Mouse (Mus musculus): ENCODE measurements around the gene Cenpb. TPM values are rescaled to one million over a fixed set of nuclear protein-coding genes. Genes with fewer than 3 reads are reported as not detected.

The Cenpb gene
- total and polyA plus RNA-seq, 2 experiments = 27.5 to 35.2 TPM

DNA sequence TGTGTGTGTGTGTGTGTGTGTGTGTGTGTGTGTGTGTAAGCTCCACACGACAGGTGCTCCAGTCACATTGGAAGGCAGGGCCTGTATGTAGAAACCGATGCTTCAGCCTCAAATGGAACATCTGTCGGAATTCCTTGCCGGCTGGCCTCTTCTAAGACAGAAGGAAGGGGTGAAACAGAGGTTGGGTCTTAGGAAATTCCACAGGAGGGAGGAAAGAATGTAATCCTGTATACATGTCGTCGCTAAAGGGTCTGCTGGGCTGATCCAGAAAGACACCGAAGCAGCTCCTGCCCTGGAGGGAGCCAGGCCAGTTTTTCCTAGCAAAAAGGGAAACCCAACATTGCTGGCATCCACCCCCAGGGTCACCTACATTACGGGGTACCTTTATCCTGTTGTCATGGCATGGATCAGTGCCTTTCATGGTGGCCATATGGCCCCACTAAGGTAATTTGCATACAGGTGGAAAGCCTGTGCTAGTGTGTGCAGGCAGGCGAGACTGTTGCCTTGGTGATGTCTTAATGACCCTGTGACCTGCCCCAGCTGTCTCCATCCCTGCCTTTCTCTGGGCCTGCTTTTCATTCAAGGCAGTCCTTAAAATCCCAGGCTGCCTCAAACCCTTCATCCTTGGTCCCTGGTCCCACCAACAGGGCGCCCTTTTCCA is 10.6 kb upstream of the Cenpb start:
- 93% methylated on average over 10 of the region's 10 CpGs for WGBS

DNA sequence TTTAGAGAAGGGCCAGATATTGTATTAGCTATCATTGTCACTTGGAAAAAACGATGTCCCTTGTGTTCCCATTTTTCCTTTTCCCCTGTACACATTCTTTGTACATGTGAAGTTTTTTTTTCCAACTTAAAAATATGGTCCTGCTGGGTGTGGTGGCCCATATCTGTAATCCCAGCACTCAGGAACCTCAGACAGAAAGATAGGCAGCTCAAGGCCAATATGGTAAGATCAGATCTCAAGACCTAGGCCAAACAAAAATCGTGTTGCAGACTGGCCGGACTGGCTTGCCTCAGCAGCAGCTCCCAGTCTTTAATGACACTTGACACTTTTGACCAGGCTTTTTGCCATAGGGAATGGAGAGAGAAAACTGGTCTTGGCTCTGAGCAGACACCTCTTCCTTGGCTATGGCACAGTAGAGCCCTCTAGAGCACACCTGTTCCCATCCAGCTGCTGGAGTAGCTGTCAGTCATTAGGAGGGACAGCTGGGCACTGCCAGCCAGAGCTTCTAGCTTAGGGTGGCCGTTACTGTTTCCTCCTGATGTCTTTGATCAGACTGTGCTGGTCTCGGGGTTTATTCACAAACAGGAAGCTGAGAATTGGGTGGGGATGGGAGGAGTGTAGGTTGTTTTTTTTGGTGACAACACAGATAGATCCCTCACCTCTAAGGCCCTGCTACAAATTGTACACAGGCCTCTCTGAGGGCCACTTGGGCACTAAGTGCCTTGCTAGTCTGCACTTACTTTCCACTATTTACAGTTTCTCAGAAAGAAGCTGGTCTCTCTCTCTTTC is 9.8 kb upstream of the Cenpb start:
- H3K9ac ChIP-seq (ENCODE audit: low read depth, low read length) = no peak overlapping the region
- H3K79me2 ChIP-seq (ENCODE audit: control insufficient read depth, insufficient read depth, low read length) = no peaks in the 10 kb centered on the region
- TF ChIP-seq POLR2A (IDR thresholded peaks at IDR 0.05; ENCODE audit: extremely low read depth, insufficient read depth, low read length) = no peak
- TF ChIP-seq CTCF (IDR thresholded peaks at IDR 0.05; ENCODE audit: low read depth, low read length) = no peak
- WGBS = 76% methylated on average over 5 of the region's 5 CpGs
- no peak for DNase-seq (ENCODE audit: extremely low read depth, low read depth, low spot score)
- no peaks in the 10 kb centered on the region for H3K36me3 ChIP-seq (ENCODE audit: control insufficient read depth, insufficient read depth, low read length)
- H3K27ac ChIP-seq (replicated peaks; ENCODE audit: insufficient read depth, low read depth, low read length) = no peak overlapping the region
- H3K4me3 ChIP-seq (ENCODE audit: insufficient read depth, low read depth, low read length) = no peak overlapping the region
- no peaks in the 10 kb centered on the region for H3K27me3 ChIP-seq (ENCODE audit: control insufficient read depth, insufficient read depth, low read length)
- peaks cover 5% of the 10 kb centered on the region for H3K4me1 ChIP-seq (ENCODE audit: control insufficient read depth, insufficient read depth, low read length)

More for the DNA sequence above, 10.6 kb upstream of the Cenpb start:
- H3K36me3 ChIP-seq (ENCODE audit: control insufficient read depth, insufficient read depth, low read length) = no peaks in the 10 kb centered on the region
- no peaks in the 10 kb centered on the region for H3K27me3 ChIP-seq (ENCODE audit: control insufficient read depth, insufficient read depth, low read length)
- no peak overlapping the region for H3K4me3 ChIP-seq (ENCODE audit: insufficient read depth, low read depth, low read length)
- no peak overlapping the region for H3K9ac ChIP-seq (ENCODE audit: low read depth, low read length)
- no peaks in the 10 kb centered on the region for H3K79me2 ChIP-seq (ENCODE audit: control insufficient read depth, insufficient read depth, low read length)
- no peak for DNase-seq (ENCODE audit: extremely low read depth, low read depth, low spot score)
- peaks cover 5% of the 10 kb centered on the region for H3K4me1 ChIP-seq (ENCODE audit: control insufficient read depth, insufficient read depth, low read length)
- no peak overlapping the region for H3K27ac ChIP-seq (replicated peaks; ENCODE audit: insufficient read depth, low read depth, low read length)
- TF ChIP-seq CTCF (IDR thresholded peaks at IDR 0.05; ENCODE audit: low read depth, low read length) = no peak
- no peak for TF ChIP-seq POLR2A (IDR thresholded peaks at IDR 0.05; ENCODE audit: extremely low read depth, insufficient read depth, low read length)

- no peak for DNase-seq (ENCODE audit: extremely low read depth, low read depth, low spot score)
- 97% methylated on average over 5 of the region's 5 CpGs for WGBS
- TF ChIP-seq POLR2A (IDR thresholded peaks at IDR 0.05; ENCODE audit: extremely low read depth, insufficient read depth, low read length) = no peak
- no peak overlapping the region for H3K27ac ChIP-seq (replicated peaks; ENCODE audit: insufficient read depth, low read depth, low read length)
- H3K27me3 ChIP-seq (ENCODE audit: control insufficient read depth, insufficient read depth, low read length) = no peaks in the 10 kb centered on the region
- no peak overlapping the region for H3K9ac ChIP-seq (ENCODE audit: low read depth, low read length)
- no peaks in the 10 kb centered on the region for H3K79me2 ChIP-seq (ENCODE audit: control insufficient read depth, insufficient read depth, low read length)
- no peak overlapping the region for H3K4me3 ChIP-seq (ENCODE audit: insufficient read depth, low read depth, low read length)
- peaks cover 5% of the 10 kb centered on the region for H3K4me1 ChIP-seq (ENCODE audit: control insufficient read depth, insufficient read depth, low read length)
- H3K36me3 ChIP-seq (ENCODE audit: control insufficient read depth, insufficient read depth, low read length) = no peaks in the 10 kb centered on the region
Observed at GRCm38 (mm10) chr2:131188311-131188710, 8.4 kb upstream of the Cenpb start.

- Histone ChIP-seq H3K4me1 (ENCODE audit: control insufficient read depth, insufficient read depth, low read length) (peaks cover 5% of the 10 kb centered on the region), H3K9ac (ENCODE audit: low read depth, low read length) (no peak overlapping the region; the same call in 1 of the 2 replicates), H3K27me3 (ENCODE audit: control insufficient read depth, insufficient read depth, low read length) (no peaks in the 10 kb centered on the region), H3K27ac (replicated peaks; ENCODE audit: insufficient read depth, low read depth, low read length) (no peak overlapping the region), H3K79me2 (ENCODE audit: control insufficient read depth, insufficient read depth, low read length) (no peaks in the 10 kb centered on the region), H3K36me3 (ENCODE audit: control insufficient read depth, insufficient read depth, low read length) (no peaks in the 10 kb centered on the region), H3K4me3 (ENCODE audit: insufficient read depth, low read depth, low read length) (no peak overlapping the region; the same call in 1 of the 2 replicates)
- TF ChIP-seq CTCF (IDR thresholded peaks at IDR 0.05; ENCODE audit: low read depth, low read length) (no peak), POLR2A (IDR thresholded peaks at IDR 0.05; ENCODE audit: extremely low read depth, insufficient read depth, low read length) (no peak)
- WGBS = 69% methylated on average over 3 of the region's 3 CpGs
- DNase-seq (ENCODE audit: extremely low read depth, low read depth, low spot score) = no peak
Observed at GRCm38 (mm10) chr2:131187602-131187922, 7.7 kb upstream of the Cenpb start.

DNA sequence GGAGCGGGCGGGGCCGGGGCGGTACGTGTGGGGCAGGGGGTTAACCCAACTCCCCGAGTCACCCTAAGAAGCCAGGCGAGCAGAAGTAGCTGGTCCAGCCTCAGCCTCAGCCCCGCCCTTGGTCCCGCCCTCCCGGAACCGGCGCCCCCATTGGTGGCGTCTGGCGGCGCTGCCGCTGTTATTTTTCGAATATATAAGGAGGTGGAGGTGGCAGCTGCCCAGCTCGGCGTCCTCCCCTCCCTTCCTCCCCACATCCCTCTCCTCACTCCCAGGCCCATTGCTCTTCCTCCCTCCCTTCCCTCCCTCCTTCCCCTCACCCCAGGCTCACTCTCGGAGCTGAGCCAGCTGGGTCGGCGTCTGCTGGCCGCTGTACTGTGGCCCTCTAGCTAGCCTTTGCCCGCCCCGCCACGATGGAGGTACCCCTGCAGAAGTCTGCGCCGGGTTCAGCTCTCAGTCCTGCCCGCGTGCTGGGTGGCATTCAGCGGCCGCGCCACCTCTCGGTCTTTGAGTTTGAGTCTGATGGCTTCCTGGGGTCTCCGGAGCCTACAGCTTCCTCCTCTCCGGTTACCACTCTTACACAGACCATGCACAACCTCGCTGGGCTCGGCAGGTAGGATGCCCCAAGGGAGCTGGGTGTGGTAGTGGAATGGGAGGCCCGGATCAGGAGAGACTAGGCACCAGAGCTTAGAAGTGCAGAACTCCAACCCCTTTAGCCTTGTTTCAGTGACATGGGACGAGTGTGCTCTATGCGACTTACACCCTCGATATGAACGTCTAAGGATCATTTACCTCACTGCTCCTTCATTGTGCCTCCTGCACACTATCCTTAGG is 7.1 kb upstream of the Cenpb start, which contains the start of the genes Cdc25b and Spef1:
Gene Cdc25b (plus strand): TSS at position 179 of the 831 bp plus-strand sequence.
Gene Spef1 (minus strand): TSS at position 512 of the 831 bp plus-strand sequence.
- Histone ChIP-seq H3K36me3 (ENCODE audit: control insufficient read depth, insufficient read depth, low read length) (no peaks in the 10 kb centered on the region), H3K27ac (replicated peaks; ENCODE audit: insufficient read depth, low read depth, low read length) (no peak within 1 kb of the TSS), H3K4me1 (ENCODE audit: control insufficient read depth, insufficient read depth, low read length) (peaks cover 5% of the 10 kb centered on the region), H3K27me3 (ENCODE audit: control insufficient read depth, insufficient read depth, low read length) (no peaks in the 10 kb centered on the region), H3K9ac (ENCODE audit: low read depth, low read length) (peak within 1 kb of the TSS; percentile 52), H3K79me2 (ENCODE audit: control insufficient read depth, insufficient read depth, low read length) (no peaks in the 10 kb centered on the region), H3K4me3 (ENCODE audit: insufficient read depth, low read depth, low read length) (peak within 1 kb of the TSS; percentile 89)
- TF ChIP-seq CTCF (IDR thresholded peaks at IDR 0.05; ENCODE audit: low read depth, low read length) (no peak), POLR2A (IDR thresholded peaks at IDR 0.05; ENCODE audit: extremely low read depth, insufficient read depth, low read length) (0 out of 2 replicates have a peak, but pooled peaks have one; percentile 4)
- 5% methylated on average over 43 of the region's 43 CpGs for WGBS
- DNase-seq (ENCODE audit: extremely low read depth, low read depth, low spot score) = peak; percentile 48
